Mouse (Mus musculus) bone marrow, adult 2 months (tissue): Measurements from ENCODE around the gene Elovl3. TPM values are rescaled to one million over a fixed set of nuclear protein-coding genes. Genes with fewer than 3 reads are reported as not detected.

Source experiments
- H3K27ac ChIP-seq: fragments of 200-500 bp; 2 replicates; pipeline ENCODE4 v1.5.1; 2012; ENCODE audit warnings: low read depth, mild to moderate bottlenecking, control low read depth, inconsistent platforms, low read length; ENCODE audit not compliant: control insufficient read depth, poor library complexity, insufficient read depth
- H3K4me1 ChIP-seq: fragments of 200-500 bp; 2 replicates; pipeline ENCODE4 v1.6.1; 2011; ENCODE audit warnings: low read length; ENCODE audit not compliant: control insufficient read depth, insufficient read depth
- H3K4me3 ChIP-seq: fragments of 200-500 bp; replicated peaks from 2 replicates; pipeline ENCODE3; 2011; ENCODE audit warnings: mild to moderate bottlenecking, low read depth, low read length, control low read depth; ENCODE audit not compliant: control insufficient read depth
- CTCF ChIP-seq: fragments of 200-500 bp; IDR thresholded peaks from 2 replicates; pipeline ENCODE4 v1.5.1; 2011; ENCODE audit warnings: low read length, control low read depth; ENCODE audit not compliant: control insufficient read depth, insufficient read depth
- POLR2A ChIP-seq: fragments of 200-500 bp; IDR thresholded peaks from 2 replicates; pipeline ENCODE4 v1.6.1; 2011; ENCODE audit warnings: low read depth, mild to moderate bottlenecking, control low read depth, low read length, borderline replicate concordance; ENCODE audit not compliant: control insufficient read depth
- WGBS: fragments of 180-500 bp; shearing (Covaris S2); methylation state at CpG from one replicate; pipeline ENCODE4 v1.1.7; 2018; 5-methylcytosine and 5-hydroxymethylcytosine counted together
- polyA plus RNA-seq: library from polyadenylated mRNA; stranded (reverse); fragments of >200 nt; gene quantifications from 2 replicates; pipeline ENCODE4 v1.2.4, GENCODE M21; 2011; ENCODE audit warnings: low replicate concordance; ENCODE audit not compliant: missing spikeins, insufficient read depth, insufficient read length

Gene Elovl3
- polyA plus RNA-seq, 1 experiment = not detected

DNA sequence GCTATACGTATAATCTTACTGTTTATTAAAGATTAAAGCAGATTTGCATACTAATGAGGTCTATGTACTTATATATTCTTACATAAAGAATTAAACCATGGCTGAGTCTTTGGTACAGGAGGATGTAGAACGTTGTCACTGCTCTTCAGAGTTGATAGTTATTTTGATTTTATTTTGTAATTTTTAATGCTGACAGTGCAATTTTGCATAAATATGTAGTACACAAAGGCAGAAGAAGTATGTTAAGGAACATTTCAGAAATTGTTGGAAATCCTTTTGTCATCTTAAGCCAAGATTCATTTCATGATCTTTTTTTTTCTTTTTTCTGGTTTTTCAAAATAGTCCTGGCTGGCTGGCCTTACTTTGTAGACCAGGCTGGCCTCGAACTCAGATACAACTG is 37.7 kb downstream of the Elovl3 start:
- WGBS = 88% methylated on average over 3 of the region's 3 CpGs
- Histone ChIP-seq H3K4me3 (no peak overlapping the region), H3K4me1 (no peaks in the 10 kb centered on the region), H3K27ac (no peak overlapping the region)
- TF ChIP-seq CTCF = no peak
- no peak for TF ChIP-seq POLR2A

DNA sequence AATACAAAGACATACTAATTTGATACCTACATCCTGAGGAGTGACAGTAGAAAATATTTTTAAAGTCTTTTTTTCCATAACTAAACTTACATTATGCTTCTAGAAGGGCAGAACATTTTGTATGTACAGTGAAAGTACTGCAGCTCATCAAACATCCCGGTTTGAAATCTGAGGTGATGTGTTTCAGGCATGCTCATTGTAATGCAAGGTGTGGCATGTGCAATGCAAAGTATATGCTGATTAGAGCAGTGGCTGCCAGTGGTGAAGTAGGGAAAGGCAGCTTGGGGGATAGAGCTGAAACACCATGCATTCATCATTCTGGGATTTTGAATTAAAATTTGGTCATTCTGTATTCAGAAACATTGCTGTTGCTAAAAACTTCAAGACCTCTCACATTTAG is 38.2 kb downstream of the Elovl3 start:
- H3K27ac ChIP-seq = no peak overlapping the region
- TF ChIP-seq CTCF (no peak), POLR2A (no peak)
- 72% methylated on average over 1 of the region's 1 CpGs for WGBS
- H3K4me3 ChIP-seq = no peak overlapping the region
- no peaks in the 10 kb centered on the region for H3K4me1 ChIP-seq

GRCm38 (mm10) chr19:46172541-46172940 is 40.8 kb downstream of the Elovl3 start:
- Histone ChIP-seq H3K4me1 (no peaks in the 10 kb centered on the region), H3K4me3 (no peak overlapping the region), H3K27ac (no peak overlapping the region)
- 58% methylated on average over 5 of the region's 5 CpGs for WGBS
- TF ChIP-seq POLR2A = no peak
- no peak for TF ChIP-seq CTCF

DNA sequence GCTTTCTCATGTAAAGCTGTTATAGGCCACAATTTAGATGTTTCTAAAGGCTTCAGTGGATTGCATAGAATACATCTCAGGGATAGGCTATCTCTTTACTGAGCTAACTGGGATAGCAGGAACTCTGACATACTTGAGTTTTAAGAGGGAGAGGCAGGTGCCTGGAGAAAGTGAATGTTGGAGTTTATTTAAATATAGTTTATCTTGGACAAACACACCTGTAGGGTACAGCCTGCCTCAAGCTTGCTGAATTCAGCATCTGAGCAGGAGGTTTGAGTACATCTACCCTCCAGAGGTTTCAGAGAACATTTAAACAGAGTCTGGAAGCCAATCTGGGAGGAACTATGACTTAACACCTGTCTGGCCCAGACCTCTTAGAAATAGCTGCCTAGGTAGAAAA is 43.5 kb downstream of the Elovl3 start:
- H3K4me3 ChIP-seq = no peak overlapping the region
- H3K4me1 ChIP-seq = no peaks in the 10 kb centered on the region
- no peak overlapping the region for H3K27ac ChIP-seq
- TF ChIP-seq CTCF = no peak
- TF ChIP-seq POLR2A = no peak

DNA sequence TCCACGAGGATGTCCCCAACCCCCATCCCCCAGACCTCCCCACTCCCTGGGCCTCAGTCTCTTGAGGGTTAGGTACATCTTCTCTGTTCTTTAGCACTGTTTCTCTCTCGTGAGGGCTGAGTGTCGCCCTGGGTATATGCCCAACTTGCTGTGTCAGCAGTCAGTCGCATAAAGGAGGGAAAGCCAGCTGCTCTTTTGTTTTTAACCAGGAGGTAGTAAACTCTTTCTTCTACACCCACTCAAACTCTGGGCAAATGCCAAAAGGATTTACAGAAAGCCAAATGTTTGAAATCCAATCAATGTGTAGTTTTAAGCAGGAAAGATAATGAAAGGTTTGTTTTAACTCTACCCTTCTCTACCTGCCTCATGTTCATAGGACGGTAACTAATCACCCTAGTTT is 45.3 kb downstream of the Elovl3 start:
- Histone ChIP-seq H3K27ac (no peak overlapping the region), H3K4me3 (no peak overlapping the region), H3K4me1 (no peaks in the 10 kb centered on the region)
- TF ChIP-seq CTCF (no peak), POLR2A (no peak)
- WGBS = 74% methylated on average over 5 of the region's 5 CpGs

DNA sequence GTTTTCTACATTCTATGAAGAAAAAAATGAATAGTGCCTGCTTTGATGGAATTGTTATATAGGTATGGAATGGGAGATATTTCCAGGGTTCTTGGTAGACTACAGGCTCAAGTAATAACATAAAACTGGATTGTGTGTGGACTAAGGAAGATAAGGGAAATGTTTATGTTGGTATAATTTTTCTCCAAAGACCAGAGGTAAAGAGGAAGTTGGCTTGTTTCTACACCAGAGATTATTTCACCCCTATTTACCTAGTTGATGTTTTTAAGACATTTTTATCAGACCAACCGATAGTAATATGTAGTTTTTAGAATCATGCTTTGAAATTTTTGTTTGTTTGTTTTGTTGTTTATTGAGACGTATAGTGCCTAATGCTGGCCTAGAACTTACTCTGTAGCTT is 48.6 kb downstream of the Elovl3 start:
- TF ChIP-seq CTCF = no peak
- TF ChIP-seq POLR2A = no peak
- WGBS = 62% methylated on average over 2 of the region's 2 CpGs
- no peak overlapping the region for H3K4me3 ChIP-seq
- no peaks in the 10 kb centered on the region for H3K4me1 ChIP-seq
- H3K27ac ChIP-seq = no peak overlapping the region

DNA sequence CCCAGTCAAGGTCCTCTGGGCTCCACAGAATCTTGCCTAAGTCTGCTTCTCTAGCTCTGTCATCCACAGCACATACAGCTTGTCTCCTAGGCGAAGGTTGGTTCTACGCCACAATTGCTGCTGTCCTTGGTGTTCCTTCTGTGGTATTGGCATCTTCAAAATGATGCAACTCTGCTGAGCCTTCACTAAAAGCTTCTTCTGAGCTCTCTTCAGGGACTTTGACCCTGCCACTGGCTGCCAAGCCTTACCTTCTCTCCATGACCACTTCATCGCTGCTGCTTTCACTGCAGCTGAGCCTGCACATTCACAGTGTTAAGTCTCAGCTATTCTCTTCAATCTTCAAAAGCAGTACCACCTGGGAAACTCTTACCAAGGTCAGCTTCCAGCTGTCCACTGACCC is 50.5 kb downstream of the Elovl3 start:
- no peak overlapping the region for H3K27ac ChIP-seq
- no peak for TF ChIP-seq POLR2A
- TF ChIP-seq CTCF = no peak
- no peak overlapping the region for H3K4me3 ChIP-seq
- WGBS = 86% methylated on average over 3 of the region's 3 CpGs
- H3K4me1 ChIP-seq = no peaks in the 10 kb centered on the region

Other genes starting within 250 kb of the Elovl3 start
- 2.8 and 5.3 TPM in 2 replicates for gene Armh3, start 133.4 kb upstream of the Elovl3 start, polyA plus RNA-seq
- gene Hps6, start 128.4 kb upstream of the Elovl3 start, polyA plus RNA-seq = 1.2 and 1.9 TPM in 2 replicates
- 42.0 and 51.5 TPM in 2 replicates for gene Pprc1, start 87.0 kb upstream of the Elovl3 start, polyA plus RNA-seq
- gene Ldb1, start 86.7 kb upstream of the Elovl3 start, polyA plus RNA-seq = 177 and 217 TPM in 2 replicates
- gene Nolc1, start 56.0 kb upstream of the Elovl3 start, polyA plus RNA-seq = 36.1 and 52.2 TPM in 2 replicates
- gene Pitx3, start 16.4 kb downstream of the Elovl3 start, polyA plus RNA-seq = not detected in 2 replicates
- gene Gbf1, start 20.6 kb downstream of the Elovl3 start, polyA plus RNA-seq = 20.5 and 44.3 TPM in 2 replicates
- gene Nfkb2, start 172.4 kb downstream of the Elovl3 start, polyA plus RNA-seq = 10.3 and 24.3 TPM in 2 replicates
- gene Psd, start 195.3 kb downstream of the Elovl3 start, polyA plus RNA-seq = 1.1 and 4.8 TPM in 2 replicates
- gene Fbxl15, start 196.3 kb downstream of the Elovl3 start, polyA plus RNA-seq = 1.2 and 3.0 TPM in 2 replicates
- gene Cuedc2, start 206.8 kb downstream of the Elovl3 start, polyA plus RNA-seq = 74.9 and 161 TPM in 2 replicates
- gene Mfsd13a, start 209.2 kb downstream of the Elovl3 start, polyA plus RNA-seq = 5.1 and 14.9 TPM in 2 replicates
- gene 2310034G01Rik, start 218.4 kb downstream of the Elovl3 start, polyA plus RNA-seq = 1.1 TPM in 1 of 2 replicates, not detected in the other